Mouse (Mus musculus): Measurements from ENCODE around the gene Zfp629.

GRCm38 (mm10) chr7:127660882-127661281, 45.3 kb upstream of the Zfp629 start:
- TF ChIP-seq POLR2A (IDR thresholded peaks at IDR 0.05; ENCODE audit: control insufficient read depth, low read depth, low read length) (no peak), CTCF (IDR thresholded peaks at IDR 0.05; ENCODE audit: control insufficient read depth, insufficient read depth, insufficient replicate concordance, low read depth, low read length) (no peak)

Measured in testis, adult 2 months (tissue).